Mouse (Mus musculus) midbrain, embryonic 14.5 days (tissue): ENCODE results near the gene Tctex1d4. TPM values are rescaled to one million over a fixed set of nuclear protein-coding genes. Genes with fewer than 3 reads are reported as not detected.

ENCODE experiments used
- ATAC-seq: fragments of 200-750 bp; cut with Nextera tagmentation; 2 replicates; pipeline ENCODE4 v1.8.0; 2017; ENCODE audit warnings: moderate number of reproducible peaks, moderate library complexity; ENCODE audit not compliant: low FRiP score, low TSS enrichment
- DNase-seq: peaks from one replicate; pipeline ENCODE4 v3.0.0-alpha.2; 2015
- H3K27ac ChIP-seq: fragments of 300-500 bp; sonication (generic); replicated peaks from 2 replicates; pipeline ENCODE4 v1.5.1; 2014; ENCODE audit warnings: mild to moderate bottlenecking, low read depth, low read length, moderate library complexity
- H3K27me3 ChIP-seq: fragments of 300-500 bp; sonication (generic); 2 replicates; pipeline ENCODE4 v1.6.1; 2014; ENCODE audit warnings: low read length, control low read depth, mixed read lengths; ENCODE audit not compliant: control insufficient read depth, insufficient read depth
- H3K36me3 ChIP-seq: fragments of 300-500 bp; sonication (generic); 2 replicates; pipeline ENCODE4 v1.6.1; 2014; ENCODE audit warnings: low read length, control low read depth; ENCODE audit not compliant: control insufficient read depth, insufficient read depth
- H3K4me1 ChIP-seq: fragments of 300-500 bp; sonication (generic); 2 replicates; pipeline ENCODE4 v1.6.1; 2014; ENCODE audit warnings: mild to moderate bottlenecking, antibody characterized with exemption, low read length, control low read depth; ENCODE audit not compliant: control insufficient read depth, insufficient read depth
- H3K4me2 ChIP-seq: fragments of 300-500 bp; sonication (generic); 2 replicates; pipeline ENCODE4 v1.6.1; 2014; ENCODE audit warnings: mild to moderate bottlenecking, low read length, moderate library complexity
- H3K4me3 ChIP-seq: fragments of 300-500 bp; sonication (generic); replicated peaks from 2 replicates; pipeline ENCODE4 v1.5.1; 2014; ENCODE audit warnings: low read depth, low read length
- H3K9ac ChIP-seq: fragments of 300-500 bp; sonication (generic); replicated peaks from 2 replicates; pipeline ENCODE4 v1.6.1; 2014; ENCODE audit warnings: mild to moderate bottlenecking, low read length, moderate library complexity
- H3K9me3 ChIP-seq: fragments of 300-500 bp; sonication (generic); 2 replicates; pipeline ENCODE4 v1.6.1; 2016; ENCODE audit warnings: low read length, control low read depth, mixed read lengths; ENCODE audit not compliant: control insufficient read depth
- WGBS: fragments of 180-500 bp; shearing (Covaris S2); extraction: QIAGEN DNeasy Blood & Tissue Kit; methylation state at CpG from one replicate; pipeline ENCODE4 v1.1.7; 2014; 5-methylcytosine and 5-hydroxymethylcytosine counted together
- polyA plus RNA-seq: library from polyadenylated mRNA; unstranded; fragments of >200 nt; fragmentation: Nextera tagmentation; extraction: Ambion mirVana; gene quantifications from 2 replicates; pipeline ENCODE4 v1.2.1, GENCODE M21; 2014

The Tctex1d4 gene
- polyA plus RNA-seq, result not detected in 2 replicates

- 88% methylated on average over 9 of the region's 9 CpGs for WGBS
- H3K4me2 ChIP-seq, result no peak within 1 kb of the TSS
- peaks cover 24% of the 10 kb centered on the region for H3K36me3 ChIP-seq
- H3K27me3 ChIP-seq, result no peaks in the 10 kb centered on the region
- H3K9me3 ChIP-seq, result no peaks in the 10 kb centered on the region
- DNase-seq, result no peak
- no peak within 1 kb of the TSS for H3K4me3 ChIP-seq
- no peak for ATAC-seq
- H3K27ac ChIP-seq, result peak within 1 kb of the TSS; percentile 56
- 0 out of 2 replicates have a peak within 1 kb of the TSS, but pooled peaks have one; percentile 2 for H3K9ac ChIP-seq
- H3K4me1 ChIP-seq, result peaks cover 23% of the 10 kb centered on the region
Observed at GRCm38 (mm10) chr4:117126675-117127290, at the start of gene Tctex1d4. Gene Tctex1d4 (plus strand): TSS chr4:117126794.

GRCm38 (mm10) chr4:117087948-117088640, 38.5 kb upstream of the Tctex1d4 start:
- H3K36me3 ChIP-seq, result peaks cover 19% of the 10 kb centered on the region
- H3K4me1 ChIP-seq, result no peaks in the 10 kb centered on the region
- no peak overlapping the region for H3K27ac ChIP-seq
- no peak overlapping the region for H3K4me2 ChIP-seq
- ATAC-seq (no peak), DNase-seq (no peak)
- H3K9me3 ChIP-seq, result no peaks in the 10 kb centered on the region
- no peaks in the 10 kb centered on the region for H3K27me3 ChIP-seq
- WGBS, result 80% methylated on average over 7 of the region's 7 CpGs
- no peak overlapping the region for H3K4me3 ChIP-seq
- no peak overlapping the region for H3K9ac ChIP-seq

- Histone ChIP-seq H3K9ac (no peak overlapping the region), H3K4me3 (no peak overlapping the region), H3K36me3 (peaks cover 15% of the 10 kb centered on the region), H3K4me2 (no peak overlapping the region), H3K27me3 (peaks cover 8% of the 10 kb centered on the region; the same call in 1 of the 2 replicates), H3K9me3 (no peaks in the 10 kb centered on the region), H3K27ac (no peak overlapping the region), H3K4me1 (0 out of 2 replicates have a peak, but pooled peaks cover 3% of the 10 kb centered on the region)
- 88% methylated on average over 7 of the region's 7 CpGs for WGBS
- DNase-seq (no peak), ATAC-seq (no peak)
Observed at GRCm38 (mm10) chr4:117090586-117090985, 36.0 kb upstream of the Tctex1d4 start.

- no peak for DNase-seq
- Histone ChIP-seq H3K4me2 (no peak overlapping the region), H3K9ac (no peak overlapping the region), H3K27me3 (peaks cover 19% of the 10 kb centered on the region), H3K9me3 (no peaks in the 10 kb centered on the region), H3K4me1 (peaks cover 24% of the 10 kb centered on the region), H3K4me3 (no peak overlapping the region), H3K27ac (no peak overlapping the region), H3K36me3 (no peaks in the 10 kb centered on the region)
- WGBS, result 80% methylated on average over 3 of the region's 3 CpGs
- ATAC-seq, result no peak
Observed at GRCm38 (mm10) chr4:117094626-117095361, 31.8 kb upstream of the Tctex1d4 start.

- peak; percentile 89 for ATAC-seq
- H3K4me2 ChIP-seq, result peak within 1 kb of the TSS; percentile 88
- H3K4me1 ChIP-seq, result peaks cover 24% of the 10 kb centered on the region
- H3K27ac ChIP-seq, result peak within 1 kb of the TSS; percentile 77
- peak within 1 kb of the TSS; percentile 70 for H3K9ac ChIP-seq
- DNase-seq, result peak; percentile 88
- H3K4me3 ChIP-seq, result peak within 1 kb of the TSS; percentile 64
- no peaks in the 10 kb centered on the region for H3K36me3 ChIP-seq
- peaks cover 24% of the 10 kb centered on the region for H3K27me3 ChIP-seq
- WGBS, result 1% methylated on average over 49 of the region's 50 CpGs
- no peaks in the 10 kb centered on the region for H3K9me3 ChIP-seq
Observed at GRCm38 (mm10) chr4:117095551-117096452, 30.8 kb upstream of the Tctex1d4 start, which contains the start of gene Ptch2. Gene Ptch2 (plus strand): TSS chr4:117096075.

GRCm38 (mm10) chr4:117096666-117097065, 29.9 kb upstream of the Tctex1d4 start:
- H3K36me3 ChIP-seq, result no peaks in the 10 kb centered on the region
- no peaks in the 10 kb centered on the region for H3K9me3 ChIP-seq
- DNase-seq (peak; percentile 24), ATAC-seq (no peak)
- WGBS, result 12% methylated on average over 5 of the region's 5 CpGs
- peak overlapping the region; percentile 64 for H3K4me3 ChIP-seq
- H3K9ac ChIP-seq, result peak overlapping the region; percentile 70
- H3K4me1 ChIP-seq, result peaks cover 24% of the 10 kb centered on the region
- H3K4me2 ChIP-seq, result peak overlapping the region; percentile 88
- H3K27ac ChIP-seq, result peak overlapping the region; percentile 5; the same call in 1 of the 2 replicates
- peaks cover 24% of the 10 kb centered on the region for H3K27me3 ChIP-seq

- no peak overlapping the region for H3K27ac ChIP-seq
- 50% methylated on average over 8 of the region's 8 CpGs for WGBS
- peaks cover 24% of the 10 kb centered on the region for H3K27me3 ChIP-seq
- H3K9ac ChIP-seq, result no peak overlapping the region
- peaks cover 24% of the 10 kb centered on the region for H3K4me1 ChIP-seq
- DNase-seq, result no peak
- 0 out of 2 replicates have a peak overlapping the region, but pooled peaks have one; percentile 3 for H3K4me3 ChIP-seq
- peak overlapping the region; percentile 88 for H3K4me2 ChIP-seq
- no peaks in the 10 kb centered on the region for H3K36me3 ChIP-seq
- H3K9me3 ChIP-seq, result no peaks in the 10 kb centered on the region
- no peak for ATAC-seq
Observed at GRCm38 (mm10) chr4:117097969-117098763, 28.4 kb upstream of the Tctex1d4 start.
